Mouse (Mus musculus) left cerebral cortex, adult 8-10 months (tissue): ENCODE measurements around the gene Gm10392. TPM values are rescaled to one million over a fixed set of nuclear protein-coding genes. Genes with fewer than 3 reads are reported as not detected.

Experiments used
- DNase-seq, 2 experiments: peaks; one replicate each; pipeline ENCODE4 v3.0.0; 2022; ENCODE audit warnings: low spot score in 2 of 2
- total RNA-seq, 4 experiments: library from RNA; stranded (reverse); gene quantifications; 2 replicates each; pipeline ENCODE4 v1.2.4; 2022

The Gm10392 gene
- total RNA-seq, 4 experiments from 2014 or later: 0.21 TPM; not detected in 3

- peak; percentile 78 to 94 for DNase-seq
These were observed 26.1 kb downstream of the Gm10392 start for GRCm38 (mm10) chr11:77492911-77493332.

- peak in 1 of 2 experiments; percentile 76 for DNase-seq
These were observed 26.6 kb downstream of the Gm10392 start for GRCm38 (mm10) chr11:77492311-77492871.

- peak in 1 of 2 experiments; percentile 81 for DNase-seq
These were observed 27.3 kb downstream of the Gm10392 start for GRCm38 (mm10) chr11:77491502-77492291.

- DNase-seq: peak; percentile 77 to 83
These were observed 27.9 kb downstream of the Gm10392 start for GRCm38 (mm10) chr11:77491123-77491501.

- DNase-seq: no peak
These were observed 28.5 kb downstream of the Gm10392 start for GRCm38 (mm10) chr11:77490451-77490850.

- DNase-seq: peak; percentile 72 to 78
These were observed 29.3 kb downstream of the Gm10392 start, which contains the start of gene Ankrd13b for GRCm38 (mm10) chr11:77489591-77490235. Gene Ankrd13b (minus strand): TSS chr11:77489678.

- DNase-seq: no peak
These were observed 30.0 kb downstream of the Gm10392 start for GRCm38 (mm10) chr11:77488771-77489581.

- DNase-seq: no peak
These were observed 32.2 kb downstream of the Gm10392 start for GRCm38 (mm10) chr11:77486798-77487197.

- no peak for DNase-seq
These were observed 33.8 kb downstream of the Gm10392 start for GRCm38 (mm10) chr11:77485229-77485628.

- no peak for DNase-seq
These were observed 35.3 kb downstream of the Gm10392 start for GRCm38 (mm10) chr11:77483510-77484255.

GRCm38 (mm10) chr11:77483043-77483442, 36.0 kb downstream of the Gm10392 start:
- no peak for DNase-seq

GRCm38 (mm10) chr11:77476895-77477294, 42.1 kb downstream of the Gm10392 start:
- no peak for DNase-seq

- DNase-seq: no peak
These were observed 42.8 kb downstream of the Gm10392 start for GRCm38 (mm10) chr11:77476216-77476615.

GRCm38 (mm10) chr11:77472775-77473174, 46.2 kb downstream of the Gm10392 start:
- DNase-seq: no peak

GRCm38 (mm10) chr11:77471407-77471806, 47.6 kb downstream of the Gm10392 start:
- no peak for DNase-seq

- DNase-seq: no peak
These were observed 50.6 kb downstream of the Gm10392 start for GRCm38 (mm10) chr11:77468397-77468796.

GRCm38 (mm10) chr11:77467784-77468183, 51.2 kb downstream of the Gm10392 start:
- no peak for DNase-seq

GRCm38 (mm10) chr11:77467157-77467556, 51.8 kb downstream of the Gm10392 start:
- no peak for DNase-seq
